Mouse (Mus musculus): ENCODE results near the gene Pigf. TPM values are rescaled to one million over a fixed set of nuclear protein-coding genes. Genes with fewer than 3 reads are reported as not detected.

The Pigf gene
- polyA plus RNA-seq, 1 experiment from 2014 or later: 42.3 TPM

DNA sequence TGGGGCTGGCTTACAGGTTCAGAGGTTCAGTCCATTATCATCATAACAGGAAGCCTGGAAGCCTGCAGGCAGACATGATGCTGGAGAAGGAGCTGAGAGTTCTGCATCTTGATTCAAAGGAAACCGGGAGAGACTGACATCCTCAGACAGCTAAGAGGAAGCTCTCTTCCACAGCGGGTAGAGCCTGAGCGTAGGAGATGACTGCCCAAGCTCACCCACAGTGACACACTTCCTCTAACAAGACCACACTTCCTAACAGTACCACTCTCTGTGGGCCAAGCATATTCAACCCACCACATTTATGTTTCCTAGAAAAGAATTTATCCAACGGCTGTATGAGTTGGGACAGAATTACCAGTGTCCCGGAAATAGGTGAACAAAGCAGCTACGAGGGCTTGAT is 46.7 kb downstream of the Pigf start:
- no peaks in the 10 kb centered on the region for H3K9me3 ChIP-seq (ENCODE audit: control insufficient read depth, low read length)
- 93% methylated on average over 6 of the region's 6 CpGs for WGBS
- H3K4me2 ChIP-seq (replicated peaks; ENCODE audit: low read depth, low read length): no peak overlapping the region
- H3K9ac ChIP-seq (ENCODE audit: low read depth, low read length): no peak overlapping the region
- H3K4me1 ChIP-seq (replicated peaks; ENCODE audit: control insufficient read depth, insufficient read depth, low read length): no peaks in the 10 kb centered on the region
- H3K27me3 ChIP-seq (ENCODE audit: control insufficient read depth, insufficient read depth, low read length): no peaks in the 10 kb centered on the region
- ATAC-seq (ENCODE audit: low FRiP score): no peak
- H3K27ac ChIP-seq (ENCODE audit: low read depth, low read length): no peak overlapping the region
- DNase-seq (ENCODE audit: low spot score): no peak
- no peaks in the 10 kb centered on the region for H3K36me3 ChIP-seq (ENCODE audit: control insufficient read depth, insufficient read depth, low read length)
- no peak overlapping the region for H3K4me3 ChIP-seq (ENCODE audit: low read depth, low read length)

DNA sequence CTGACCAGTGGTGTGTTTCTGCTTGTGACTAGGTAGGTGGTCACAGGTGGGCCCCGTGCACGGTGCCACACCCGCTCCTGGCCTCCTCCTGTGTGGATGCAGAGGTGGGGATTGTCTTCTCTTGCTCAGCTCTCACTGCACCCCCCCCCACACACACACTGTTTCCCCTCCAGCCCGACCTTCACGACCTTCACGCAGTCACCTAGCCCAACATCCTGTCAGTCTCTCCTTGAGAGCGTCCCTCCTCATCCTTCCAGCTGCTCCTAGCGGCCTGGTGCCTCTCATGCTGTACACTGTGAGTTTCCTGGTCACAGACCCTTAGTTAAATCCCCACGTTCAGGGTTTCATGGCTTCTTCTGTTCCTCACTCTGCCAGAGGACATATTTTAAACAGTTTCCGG is 48.8 kb downstream of the Pigf start:
- Histone ChIP-seq H3K27ac (ENCODE audit: low read depth, low read length) (no peak overlapping the region), H3K27me3 (ENCODE audit: control insufficient read depth, insufficient read depth, low read length) (no peaks in the 10 kb centered on the region), H3K9me3 (ENCODE audit: control insufficient read depth, low read length) (no peaks in the 10 kb centered on the region), H3K9ac (ENCODE audit: low read depth, low read length) (no peak overlapping the region), H3K4me3 (ENCODE audit: low read depth, low read length) (no peak overlapping the region), H3K4me1 (replicated peaks; ENCODE audit: control insufficient read depth, insufficient read depth, low read length) (no peaks in the 10 kb centered on the region), H3K4me2 (replicated peaks; ENCODE audit: low read depth, low read length) (no peak overlapping the region), H3K36me3 (ENCODE audit: control insufficient read depth, insufficient read depth, low read length) (no peaks in the 10 kb centered on the region)
- WGBS: 79% methylated on average over 10 of the region's 10 CpGs
- DNase-seq (ENCODE audit: low spot score): no peak
- ATAC-seq (ENCODE audit: low FRiP score): no peak

DNA sequence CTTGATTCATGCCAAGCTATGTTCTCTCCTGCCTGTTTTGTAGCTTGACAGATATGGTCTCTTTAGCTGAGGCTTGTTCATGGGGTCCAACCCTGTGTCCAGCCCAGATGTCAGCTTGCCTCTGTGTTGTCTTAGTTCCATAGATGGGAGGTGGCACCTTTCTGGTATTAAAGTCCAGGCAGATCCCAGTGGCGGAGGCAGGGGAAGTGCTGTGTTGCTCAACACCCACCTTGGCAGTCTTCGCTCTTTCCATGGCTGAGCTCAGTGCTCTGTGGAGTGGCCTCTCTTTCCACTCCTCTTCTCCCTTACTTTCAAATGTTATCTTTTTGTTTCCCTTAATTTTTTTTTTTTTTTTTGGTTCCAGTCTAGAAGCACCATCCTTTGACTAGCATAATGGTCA is 52.1 kb downstream of the Pigf start:
- Histone ChIP-seq H3K9ac (ENCODE audit: low read depth, low read length) (no peak overlapping the region), H3K27me3 (ENCODE audit: control insufficient read depth, insufficient read depth, low read length) (no peaks in the 10 kb centered on the region), H3K4me2 (replicated peaks; ENCODE audit: low read depth, low read length) (no peak overlapping the region), H3K36me3 (ENCODE audit: control insufficient read depth, insufficient read depth, low read length) (no peaks in the 10 kb centered on the region), H3K4me1 (replicated peaks; ENCODE audit: control insufficient read depth, insufficient read depth, low read length) (no peaks in the 10 kb centered on the region), H3K4me3 (ENCODE audit: low read depth, low read length) (no peak overlapping the region), H3K9me3 (ENCODE audit: control insufficient read depth, low read length) (no peaks in the 10 kb centered on the region), H3K27ac (ENCODE audit: low read depth, low read length) (no peak overlapping the region)
- WGBS: 91% methylated on average over 2 of the region's 2 CpGs
- DNase-seq (ENCODE audit: low spot score): no peak
- ATAC-seq (ENCODE audit: low FRiP score): no peak

DNA sequence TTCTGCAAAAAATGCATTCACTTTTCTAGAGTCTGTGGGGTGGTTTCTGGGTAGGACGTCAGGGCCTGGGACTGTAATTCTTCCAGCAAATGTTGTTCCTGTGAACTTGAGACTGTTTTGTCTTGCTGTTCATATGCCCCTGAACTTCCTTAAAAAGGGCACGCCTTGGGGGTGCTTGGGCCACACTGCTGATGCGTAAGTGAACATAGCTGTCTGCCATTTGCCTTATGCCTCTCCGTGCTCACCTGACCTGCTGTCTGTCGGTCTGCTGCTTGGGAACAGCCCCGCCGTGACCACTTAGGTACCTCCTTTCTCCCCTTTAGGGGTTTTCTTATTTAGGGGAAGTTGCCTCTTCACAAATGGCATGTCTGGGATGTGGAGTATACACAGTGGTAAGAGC is 53.3 kb downstream of the Pigf start:
- Histone ChIP-seq H3K4me2 (replicated peaks; ENCODE audit: low read depth, low read length) (no peak overlapping the region), H3K9me3 (ENCODE audit: control insufficient read depth, low read length) (no peaks in the 10 kb centered on the region), H3K27ac (ENCODE audit: low read depth, low read length) (no peak overlapping the region), H3K9ac (ENCODE audit: low read depth, low read length) (no peak overlapping the region), H3K27me3 (ENCODE audit: control insufficient read depth, insufficient read depth, low read length) (no peaks in the 10 kb centered on the region), H3K36me3 (ENCODE audit: control insufficient read depth, insufficient read depth, low read length) (no peaks in the 10 kb centered on the region), H3K4me3 (ENCODE audit: low read depth, low read length) (no peak overlapping the region), H3K4me1 (replicated peaks; ENCODE audit: control insufficient read depth, insufficient read depth, low read length) (no peaks in the 10 kb centered on the region)
- DNase-seq (ENCODE audit: low spot score) (no peak), ATAC-seq (ENCODE audit: low FRiP score) (no peak)
- WGBS: 90% methylated on average over 7 of the region's 7 CpGs

DNA sequence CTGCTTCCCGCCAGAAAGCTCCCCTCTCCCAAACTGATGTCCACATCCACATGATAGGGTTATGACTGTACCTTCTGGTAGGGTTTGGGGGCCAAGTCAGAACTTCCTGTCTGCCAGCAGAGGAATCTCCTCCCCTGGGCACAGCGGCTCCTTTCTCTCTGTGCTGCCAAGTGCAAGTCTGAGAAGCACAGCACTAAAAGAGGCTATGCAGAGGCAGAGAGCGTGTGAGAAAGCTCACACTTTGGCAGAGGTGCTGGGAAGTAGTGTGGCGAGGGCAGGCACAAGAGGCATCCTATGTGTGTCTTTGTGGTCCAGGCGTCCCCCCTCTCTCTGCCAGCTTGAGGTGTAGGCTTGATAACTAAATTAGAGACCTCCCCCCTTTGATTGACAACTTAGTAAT is 54.2 kb downstream of the Pigf start:
- no peak overlapping the region for H3K27ac ChIP-seq (ENCODE audit: low read depth, low read length)
- no peak overlapping the region for H3K4me3 ChIP-seq (ENCODE audit: low read depth, low read length)
- no peak overlapping the region for H3K4me2 ChIP-seq (replicated peaks; ENCODE audit: low read depth, low read length)
- no peaks in the 10 kb centered on the region for H3K9me3 ChIP-seq (ENCODE audit: control insufficient read depth, low read length)
- no peak for DNase-seq (ENCODE audit: low spot score)
- no peaks in the 10 kb centered on the region for H3K4me1 ChIP-seq (replicated peaks; ENCODE audit: control insufficient read depth, insufficient read depth, low read length)
- no peaks in the 10 kb centered on the region for H3K36me3 ChIP-seq (ENCODE audit: control insufficient read depth, insufficient read depth, low read length)
- WGBS: 87% methylated on average over 5 of the region's 5 CpGs
- ATAC-seq (ENCODE audit: low FRiP score): no peak
- H3K27me3 ChIP-seq (ENCODE audit: control insufficient read depth, insufficient read depth, low read length): no peaks in the 10 kb centered on the region
- no peak overlapping the region for H3K9ac ChIP-seq (ENCODE audit: low read depth, low read length)

DNA sequence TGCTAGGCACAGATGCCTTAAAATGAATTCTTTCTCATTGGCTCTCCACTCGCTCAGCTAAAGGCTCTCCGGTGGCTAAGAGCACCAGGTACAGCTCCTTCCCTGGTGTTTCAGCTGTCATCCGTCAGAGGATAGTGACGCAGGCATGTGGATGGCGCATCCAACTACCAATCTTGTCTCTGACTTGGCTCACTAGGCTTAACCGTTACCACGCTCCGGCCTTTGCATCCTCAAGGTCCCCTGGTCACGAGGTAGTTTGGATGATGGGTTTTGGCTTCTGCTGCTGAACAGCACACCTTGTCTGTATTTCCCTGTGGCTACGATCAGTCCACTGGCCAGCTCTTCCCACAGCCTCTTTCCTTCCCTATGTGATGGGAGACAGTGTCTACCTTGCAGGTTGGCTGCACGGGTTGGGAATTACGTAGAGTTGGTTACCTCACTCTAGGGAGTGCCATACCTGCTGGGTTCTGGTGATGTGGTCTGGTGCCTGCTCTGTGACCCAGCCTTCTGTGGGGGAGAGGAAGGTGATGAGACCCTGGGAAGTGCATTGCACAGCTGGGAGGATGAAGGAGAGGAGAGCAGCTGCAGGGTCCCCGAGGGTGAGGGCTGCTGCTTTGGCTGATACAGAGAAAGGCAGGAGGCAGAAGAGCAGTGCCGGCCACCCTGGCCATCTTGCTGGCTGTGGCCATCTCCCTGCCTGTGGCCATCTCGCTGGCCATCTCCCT is 55.0 kb downstream of the Pigf start:
- DNase-seq (ENCODE audit: low spot score): no peak
- no peaks in the 10 kb centered on the region for H3K9me3 ChIP-seq (ENCODE audit: control insufficient read depth, low read length)
- H3K27me3 ChIP-seq (ENCODE audit: control insufficient read depth, insufficient read depth, low read length): no peaks in the 10 kb centered on the region
- no peak overlapping the region for H3K27ac ChIP-seq (ENCODE audit: low read depth, low read length)
- no peaks in the 10 kb centered on the region for H3K4me1 ChIP-seq (replicated peaks; ENCODE audit: control insufficient read depth, insufficient read depth, low read length)
- no peak overlapping the region for H3K4me2 ChIP-seq (replicated peaks; ENCODE audit: low read depth, low read length)
- no peak overlapping the region for H3K4me3 ChIP-seq (ENCODE audit: low read depth, low read length)
- no peak overlapping the region for H3K9ac ChIP-seq (ENCODE audit: low read depth, low read length)
- H3K36me3 ChIP-seq (ENCODE audit: control insufficient read depth, insufficient read depth, low read length): no peaks in the 10 kb centered on the region
- no peak for ATAC-seq (ENCODE audit: low FRiP score)
- WGBS: 92% methylated on average over 15 of the region's 15 CpGs

DNA sequence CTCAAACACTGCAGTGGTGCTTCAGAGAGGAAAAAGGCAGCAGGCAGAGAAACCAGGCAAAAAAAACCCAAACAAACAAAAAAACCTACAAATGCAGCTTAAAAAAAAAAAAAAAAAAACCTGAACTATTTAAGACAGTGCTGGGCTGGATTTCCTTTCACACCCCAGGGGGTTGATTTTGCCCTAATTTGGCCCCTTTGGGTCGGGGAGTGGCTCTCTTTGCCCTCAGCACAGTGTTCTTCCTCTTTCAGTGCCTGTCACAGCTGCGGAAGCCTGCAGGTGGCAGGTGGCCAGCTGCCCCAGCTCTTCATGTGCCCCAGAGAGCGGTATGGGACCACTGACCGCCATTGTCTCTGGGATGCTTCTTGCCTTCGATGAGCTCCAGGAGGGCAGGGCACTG is 55.6 kb downstream of the Pigf start:
- no peak for ATAC-seq (ENCODE audit: low FRiP score)
- Histone ChIP-seq H3K4me1 (replicated peaks; ENCODE audit: control insufficient read depth, insufficient read depth, low read length) (no peaks in the 10 kb centered on the region), H3K9me3 (ENCODE audit: control insufficient read depth, low read length) (no peaks in the 10 kb centered on the region), H3K9ac (ENCODE audit: low read depth, low read length) (no peak overlapping the region), H3K27me3 (ENCODE audit: control insufficient read depth, insufficient read depth, low read length) (no peaks in the 10 kb centered on the region), H3K4me2 (replicated peaks; ENCODE audit: low read depth, low read length) (no peak overlapping the region), H3K36me3 (ENCODE audit: control insufficient read depth, insufficient read depth, low read length) (no peaks in the 10 kb centered on the region), H3K27ac (ENCODE audit: low read depth, low read length) (no peak overlapping the region), H3K4me3 (ENCODE audit: low read depth, low read length) (no peak overlapping the region)
- 60% methylated on average over 5 of the region's 5 CpGs for WGBS
- no peak for DNase-seq (ENCODE audit: low spot score)

DNA sequence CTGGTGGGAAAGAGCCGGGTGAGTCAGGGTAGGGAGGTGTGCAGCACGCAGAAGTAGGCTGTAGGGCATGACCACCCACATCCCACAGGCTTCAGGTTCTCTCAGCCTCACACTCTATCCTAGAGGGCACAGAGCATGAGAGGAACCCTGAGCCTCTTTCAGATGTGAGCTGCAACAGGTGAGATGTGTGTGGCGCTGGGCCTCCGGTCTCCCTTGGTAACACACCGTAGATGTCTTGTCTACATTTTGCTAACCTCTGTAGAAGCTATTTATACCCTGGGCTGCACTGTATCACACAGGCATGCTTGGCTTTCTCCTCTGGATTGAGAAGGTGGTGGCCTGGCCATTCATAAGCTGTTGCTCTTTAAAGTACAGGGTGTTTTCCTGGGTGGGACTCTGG is 56.6 kb downstream of the Pigf start:
- H3K4me2 ChIP-seq (replicated peaks; ENCODE audit: low read depth, low read length): no peak overlapping the region
- 89% methylated on average over 5 of the region's 5 CpGs for WGBS
- no peaks in the 10 kb centered on the region for H3K36me3 ChIP-seq (ENCODE audit: control insufficient read depth, insufficient read depth, low read length)
- H3K27ac ChIP-seq (ENCODE audit: low read depth, low read length): no peak overlapping the region
- no peaks in the 10 kb centered on the region for H3K9me3 ChIP-seq (ENCODE audit: control insufficient read depth, low read length)
- no peak overlapping the region for H3K4me3 ChIP-seq (ENCODE audit: low read depth, low read length)
- DNase-seq (ENCODE audit: low spot score) (no peak), ATAC-seq (ENCODE audit: low FRiP score) (no peak)
- no peak overlapping the region for H3K9ac ChIP-seq (ENCODE audit: low read depth, low read length)
- H3K27me3 ChIP-seq (ENCODE audit: control insufficient read depth, insufficient read depth, low read length): no peaks in the 10 kb centered on the region
- H3K4me1 ChIP-seq (replicated peaks; ENCODE audit: control insufficient read depth, insufficient read depth, low read length): peaks cover 4% of the 10 kb centered on the region
